Mouse (Mus musculus): ENCODE measurements at regions not wholly inside any gene's neighbourhood (a gene's known extent, or its start where the extent isn't known, plus 50 kb on each side); places are given as distances from the start of the nearest gene placed in this dataset.

- TF ChIP-seq CTCF (IDR thresholded peaks at IDR 0.05; ENCODE audit: low read depth) = no peak
- no peak for TF ChIP-seq EP300 (IDR thresholded peaks at IDR 0.05; ENCODE audit: low read depth)
Observed at GRCm38 (mm10) chr3:143873876-143874275, 331.1 kb downstream of the Lmo4 start.
